Mouse (Mus musculus) testis, adult 2 months (tissue): Measurements from ENCODE around the gene Ddx27.

Experiments
- CTCF ChIP-seq: fragments of 200-500 bp; IDR thresholded peaks from 2 replicates; pipeline ENCODE4 v1.5.1; 2012; ENCODE audit warnings: low read depth, mild to moderate bottlenecking, inconsistent platforms, low read length, moderate library complexity; ENCODE audit not compliant: control insufficient read depth, insufficient read depth, insufficient replicate concordance
- POLR2A ChIP-seq: fragments of 200-500 bp; IDR thresholded peaks from 2 replicates; pipeline ENCODE4 v1.6.1; 2012; ENCODE audit warnings: low read depth, mild to moderate bottlenecking, inconsistent platforms, low read length, moderate library complexity; ENCODE audit not compliant: control insufficient read depth

DNA sequence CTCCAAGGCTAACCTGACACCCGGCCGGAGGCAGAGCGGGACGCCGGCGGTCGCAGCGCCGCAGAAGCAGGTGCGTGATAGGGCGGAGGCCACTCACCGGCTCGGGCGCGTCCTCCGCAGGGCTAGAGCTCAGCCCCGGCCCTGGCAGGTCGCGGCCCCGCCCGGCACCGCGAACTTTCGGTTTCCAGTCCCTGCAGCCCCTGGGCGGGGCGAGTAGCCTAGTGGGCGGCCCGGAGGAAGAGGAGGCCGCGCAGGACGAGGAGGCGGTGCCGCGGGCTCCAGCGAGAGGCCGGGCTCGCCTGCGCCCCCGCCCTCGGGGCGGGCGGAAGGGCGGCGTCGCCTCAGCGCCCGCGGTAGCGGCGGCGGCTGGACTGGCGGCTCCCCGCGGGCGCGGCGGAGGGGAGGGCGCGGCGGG, 47.5 kb downstream of the Ddx27 start:
- TF ChIP-seq CTCF = no peak
- peak; percentile 43; the same call in 1 of the 2 replicates for TF ChIP-seq POLR2A
